Mouse (Mus musculus): ENCODE measurements around the gene Trmt10a.
"Not testable (repeated sequence)": the region's sequence is repeated elsewhere in the genome, so short reads cannot be mapped to it uniquely, and the experiment has no call there.

Trmt10a gene

GRCm38 (mm10) chr3:138138146-138138545 lies 5.1 kb upstream of the Trmt10a start:
- not testable (repeated sequence) for DNase-seq

- DNase-seq, result no peak
Measured at GRCm38 (mm10) chr3:138139663-138140062, 3.6 kb upstream of the Trmt10a start.

- DNase-seq, result no peak
Measured at GRCm38 (mm10) chr3:138142052-138142732, 1.1 kb upstream of the Trmt10a start.

- no peak for DNase-seq
Measured at GRCm38 (mm10) chr3:138142733-138143314, 424 bp upstream of the Trmt10a start.

GRCm38 (mm10) chr3:138144060-138144641 lies 903 bp downstream of the Trmt10a start:
- no peak for DNase-seq

- peak; percentile 72 for DNase-seq
Measured at GRCm38 (mm10) chr3:138144642-138145171, 1.5 kb downstream of the Trmt10a start, which contains the start of gene Mttp. Gene Mttp, minus strand, starts transcription at chr3:138144968.

GRCm38 (mm10) chr3:138148811-138149210 lies 5.6 kb downstream of the Trmt10a start:
- DNase-seq, result no peak

- DNase-seq, result no peak
Measured at GRCm38 (mm10) chr3:138155062-138155461, 11.8 kb downstream of the Trmt10a start.

- DNase-seq, result no peak
Measured at GRCm38 (mm10) chr3:138156651-138157050, 13.4 kb downstream of the Trmt10a start.

- no peak for DNase-seq
Measured at GRCm38 (mm10) chr3:138161623-138162022, 18.4 kb downstream of the Trmt10a start.

- no peak for DNase-seq
Measured at GRCm38 (mm10) chr3:138162553-138163183, 19.4 kb downstream of the Trmt10a start.

GRCm38 (mm10) chr3:138173291-138173690 lies 30.0 kb downstream of the Trmt10a start:
- DNase-seq, result no peak

- DNase-seq, result no peak
Measured at GRCm38 (mm10) chr3:138175551-138175950, 32.3 kb downstream of the Trmt10a start.

- DNase-seq, result no peak
Measured at GRCm38 (mm10) chr3:138182019-138182418, 38.8 kb downstream of the Trmt10a start.

GRCm38 (mm10) chr3:138183371-138183770 lies 40.1 kb downstream of the Trmt10a start:
- no peak for DNase-seq

- DNase-seq, result no peak
Measured at GRCm38 (mm10) chr3:138185290-138185689, 42.0 kb downstream of the Trmt10a start.

- no peak for DNase-seq
Measured at GRCm38 (mm10) chr3:138185995-138186930, 43.0 kb downstream of the Trmt10a start.

GRCm38 (mm10) chr3:138192260-138192659 lies 49.0 kb downstream of the Trmt10a start:
- no peak for DNase-seq

- DNase-seq, result no peak
Measured at GRCm38 (mm10) chr3:138193683-138194302, 50.5 kb downstream of the Trmt10a start, which contains the start of gene 4930579F01Rik. Gene 4930579F01Rik, minus strand, starts transcription at chr3:138193825.

- DNase-seq, result no peak
Measured at GRCm38 (mm10) chr3:138197093-138197492, 53.8 kb downstream of the Trmt10a start.

- no peak for DNase-seq
Measured at GRCm38 (mm10) chr3:138197556-138197955, 54.3 kb downstream of the Trmt10a start.
